Mouse (Mus musculus) liver, adult (tissue): ENCODE results near the gene Maml1.

Experiments used
- GATA4 ChIP-seq: IDR thresholded peaks from 2 replicates; pipeline ENCODE4 v1.6.1; 2014; ENCODE audit warnings: mild to moderate bottlenecking, low read length; ENCODE audit not compliant: insufficient replicate concordance

Gene Maml1

GRCm38 (mm10) chr11:50292190-50292855 lies at the start of gene Maml1:
Gene Maml1, minus strand, starts transcription at chr11:50292311.
- TF ChIP-seq GATA4 = no peak

- no peak for TF ChIP-seq GATA4
Measured at GRCm38 (mm10) chr11:50336891-50337290, 44.8 kb upstream of the Maml1 start.

DNA sequence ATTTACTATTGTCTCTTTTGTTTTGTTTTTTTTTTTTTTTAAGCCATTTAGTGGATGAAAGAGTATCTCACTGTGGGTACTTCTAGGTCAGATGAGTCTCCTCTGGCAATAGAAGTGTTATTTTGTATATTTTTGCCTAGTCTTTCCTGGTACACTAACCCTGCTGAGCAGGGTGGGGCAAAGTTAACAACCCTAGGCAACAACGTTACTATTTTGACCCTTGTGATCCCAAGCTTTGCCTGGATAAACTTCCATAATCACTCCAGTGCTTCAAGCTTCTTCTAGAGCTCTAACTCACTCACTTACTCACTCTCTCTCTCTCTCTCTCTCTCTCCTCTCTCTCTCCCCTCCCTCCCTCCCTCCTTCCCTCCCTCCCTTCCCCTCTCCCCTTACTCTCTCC lies 44.0 kb upstream of the Maml1 start:
- TF ChIP-seq GATA4 = no peak

GRCm38 (mm10) chr11:50333181-50333580 lies 41.1 kb upstream of the Maml1 start:
- TF ChIP-seq GATA4 = no peak

DNA sequence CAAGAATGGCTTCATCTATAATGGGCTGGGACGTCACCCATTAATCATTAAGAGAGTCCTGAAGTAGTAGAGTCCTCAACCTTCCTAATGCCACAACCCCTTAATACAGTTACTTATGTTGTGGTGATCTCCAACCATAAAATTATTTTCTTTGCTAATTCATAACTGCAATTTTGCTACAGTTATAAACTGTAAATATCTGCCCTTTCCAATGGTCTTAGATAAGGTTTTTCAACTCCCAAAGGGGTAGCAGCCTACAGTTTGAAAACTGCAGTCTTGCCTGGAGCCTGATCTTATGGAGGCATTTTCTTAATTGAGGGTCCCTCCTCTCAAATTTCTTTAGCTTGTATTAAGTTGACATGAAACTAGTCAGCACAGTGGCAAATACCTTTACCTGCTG lies 37.3 kb upstream of the Maml1 start:
- no peak for TF ChIP-seq GATA4

- TF ChIP-seq GATA4 = no peak
Measured at GRCm38 (mm10) chr11:50328075-50328625, 36.0 kb upstream of the Maml1 start.

DNA sequence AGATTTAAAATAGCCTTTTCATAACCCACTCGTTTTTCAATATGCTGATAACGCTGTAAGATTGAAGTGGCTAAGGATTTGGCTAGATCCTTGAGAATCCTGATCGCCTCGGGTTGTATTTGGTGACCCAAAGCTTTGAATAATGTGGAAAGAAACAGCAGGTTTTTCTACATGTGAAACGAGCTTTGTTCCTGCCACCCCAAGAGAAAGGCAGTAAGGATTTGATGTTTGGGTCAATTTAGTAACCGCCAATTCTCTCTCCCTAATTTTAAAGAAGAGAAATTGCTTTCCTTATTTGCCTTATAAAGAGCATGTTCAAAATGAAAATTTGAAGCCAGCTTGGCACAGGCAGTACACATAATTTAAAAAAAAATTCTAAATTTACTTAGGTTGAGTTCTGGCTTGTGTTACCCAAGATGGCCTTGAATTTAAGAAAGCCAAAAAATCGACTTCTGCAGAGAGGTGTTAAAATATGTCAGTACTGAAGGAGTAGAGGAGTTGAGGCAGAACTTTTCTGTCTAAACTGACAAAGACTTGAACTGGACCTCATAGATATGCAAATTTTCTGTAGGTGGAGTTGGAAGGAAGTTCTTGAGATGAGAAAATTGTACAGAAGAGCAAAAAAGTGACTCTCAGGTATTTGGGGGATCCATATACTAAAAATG lies 34.3 kb upstream of the Maml1 start:
- TF ChIP-seq GATA4 = no peak

GRCm38 (mm10) chr11:50325496-50326301 lies 33.6 kb upstream of the Maml1 start, which contains the start of gene Canx:
Gene Canx, minus strand, starts transcription at chr11:50325673.
- TF ChIP-seq GATA4 = peak; percentile 3; the same call in 1 of the 2 replicates

GRCm38 (mm10) chr11:50324751-50325471 lies 32.8 kb upstream of the Maml1 start:
- TF ChIP-seq GATA4 = no peak

DNA sequence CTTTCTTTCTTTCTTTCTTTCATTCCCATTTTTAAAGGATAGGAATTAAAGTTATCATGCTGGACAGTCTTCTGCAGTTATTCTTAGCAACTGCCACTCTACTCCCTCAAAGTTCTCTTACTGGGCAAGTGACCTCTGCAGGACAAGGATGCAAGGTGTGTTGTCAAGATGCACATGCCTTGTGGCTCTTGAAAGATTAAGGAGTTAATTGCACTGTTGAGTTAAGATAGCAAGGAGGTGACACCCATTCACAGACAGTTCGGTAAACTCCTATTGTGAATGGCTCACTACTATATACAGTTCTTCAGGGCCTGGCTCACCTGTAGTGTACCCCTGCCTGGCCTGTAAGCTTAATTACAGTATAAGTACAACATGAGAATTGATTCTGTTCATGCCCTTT lies 31.7 kb upstream of the Maml1 start:
- no peak for TF ChIP-seq GATA4

DNA sequence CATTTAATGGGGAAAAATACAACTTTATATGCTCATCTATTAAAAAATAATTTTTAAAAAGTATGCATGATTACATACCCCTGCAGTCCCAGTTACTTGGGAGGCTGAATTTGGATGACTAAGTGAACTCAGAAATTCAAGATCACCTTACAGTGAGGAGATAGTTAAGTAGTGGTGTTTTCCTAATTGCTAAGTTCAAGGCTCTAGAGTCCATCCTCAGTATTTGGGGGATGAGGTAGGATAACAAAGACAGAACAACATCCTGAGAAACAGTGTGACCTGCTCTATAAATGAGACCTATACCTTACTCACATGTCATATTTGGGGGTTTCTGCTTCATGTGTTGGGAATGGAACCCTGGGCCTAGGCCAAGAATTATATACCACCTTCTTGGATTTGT lies 30.2 kb upstream of the Maml1 start:
- TF ChIP-seq GATA4 = no peak

DNA sequence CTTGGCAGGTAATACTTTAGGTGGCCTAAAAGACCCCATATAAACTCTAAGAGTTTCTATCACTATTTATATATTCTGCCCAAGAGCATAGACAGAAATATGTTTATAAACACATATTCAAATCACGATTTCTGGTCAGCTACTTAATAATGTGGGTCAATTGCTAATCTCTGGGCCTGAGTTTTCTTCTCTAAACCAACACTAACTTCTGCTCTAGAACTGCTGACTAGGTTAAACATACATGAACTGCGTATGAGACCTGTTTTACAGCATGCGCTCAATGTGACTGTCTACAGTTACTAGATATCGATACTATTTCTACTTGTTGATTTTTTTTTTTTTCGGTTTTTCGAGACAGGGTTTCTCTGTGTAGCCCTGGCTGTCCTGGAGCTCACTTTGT lies 29.1 kb upstream of the Maml1 start:
- TF ChIP-seq GATA4 = no peak

DNA sequence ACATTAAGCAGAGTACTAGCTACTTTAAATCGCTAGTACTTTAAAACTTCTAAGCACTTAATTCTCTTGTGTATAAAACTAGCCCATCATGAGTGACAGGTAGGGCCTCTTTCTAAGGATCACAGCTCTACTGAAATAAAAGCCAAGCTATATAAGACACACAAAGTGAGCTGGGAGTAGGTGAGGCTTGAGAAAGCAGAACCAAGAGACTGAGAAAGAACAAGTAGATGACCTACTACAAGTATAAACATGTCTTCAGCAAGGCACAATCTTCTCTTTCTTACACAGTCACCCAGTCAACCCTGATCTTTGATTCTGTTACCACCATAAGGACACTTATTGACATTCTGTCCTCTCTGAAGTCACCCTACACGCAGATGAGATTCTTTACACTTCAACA lies 20.7 kb upstream of the Maml1 start:
- no peak for TF ChIP-seq GATA4

DNA sequence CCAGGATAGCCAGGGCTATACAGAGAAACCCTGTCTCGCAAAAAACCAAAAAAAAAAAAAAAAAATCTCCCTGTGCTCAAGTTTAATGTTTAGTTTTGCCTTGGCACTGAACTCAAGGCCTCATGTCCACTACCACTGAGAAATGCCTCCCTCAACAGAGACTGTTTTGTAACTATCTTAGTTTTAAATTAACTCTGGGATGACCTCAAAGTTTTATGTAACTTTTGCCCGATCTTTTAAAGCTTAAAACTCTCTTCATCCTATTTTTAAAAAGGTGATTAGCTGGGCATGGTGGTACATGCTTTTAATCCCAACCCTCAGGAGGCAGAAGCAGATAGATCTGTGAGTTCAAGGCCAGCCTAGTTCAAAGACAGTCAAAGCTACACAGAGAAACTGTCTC lies 11.3 kb upstream of the Maml1 start:
- no peak for TF ChIP-seq GATA4
